Mouse (Mus musculus) thymus, postnatal 0 days (tissue): ENCODE data around the gene Fxr1. TPM values are rescaled to one million over a fixed set of nuclear protein-coding genes. Genes with fewer than 3 reads are reported as not detected.
"Not testable (repeated sequence)": the region's sequence is repeated elsewhere in the genome, so short reads cannot be mapped to it uniquely, and the experiment has no call there.

ENCODE experiments used
- DNase-seq: peaks from one replicate; pipeline ENCODE4 v3.0.0-alpha.2; 2015; ENCODE audit warnings: low spot score
- polyA plus RNA-seq: library from polyadenylated mRNA; unstranded; fragments of >200 nt; fragmentation: Nextera tagmentation; extraction: Ambion mirVana; gene quantifications from 2 replicates; pipeline ENCODE4 v1.2.1, GENCODE M21; 2015

Fxr1 gene
- polyA plus RNA-seq = 49.8 and 50.8 TPM in 2 replicates

DNA sequence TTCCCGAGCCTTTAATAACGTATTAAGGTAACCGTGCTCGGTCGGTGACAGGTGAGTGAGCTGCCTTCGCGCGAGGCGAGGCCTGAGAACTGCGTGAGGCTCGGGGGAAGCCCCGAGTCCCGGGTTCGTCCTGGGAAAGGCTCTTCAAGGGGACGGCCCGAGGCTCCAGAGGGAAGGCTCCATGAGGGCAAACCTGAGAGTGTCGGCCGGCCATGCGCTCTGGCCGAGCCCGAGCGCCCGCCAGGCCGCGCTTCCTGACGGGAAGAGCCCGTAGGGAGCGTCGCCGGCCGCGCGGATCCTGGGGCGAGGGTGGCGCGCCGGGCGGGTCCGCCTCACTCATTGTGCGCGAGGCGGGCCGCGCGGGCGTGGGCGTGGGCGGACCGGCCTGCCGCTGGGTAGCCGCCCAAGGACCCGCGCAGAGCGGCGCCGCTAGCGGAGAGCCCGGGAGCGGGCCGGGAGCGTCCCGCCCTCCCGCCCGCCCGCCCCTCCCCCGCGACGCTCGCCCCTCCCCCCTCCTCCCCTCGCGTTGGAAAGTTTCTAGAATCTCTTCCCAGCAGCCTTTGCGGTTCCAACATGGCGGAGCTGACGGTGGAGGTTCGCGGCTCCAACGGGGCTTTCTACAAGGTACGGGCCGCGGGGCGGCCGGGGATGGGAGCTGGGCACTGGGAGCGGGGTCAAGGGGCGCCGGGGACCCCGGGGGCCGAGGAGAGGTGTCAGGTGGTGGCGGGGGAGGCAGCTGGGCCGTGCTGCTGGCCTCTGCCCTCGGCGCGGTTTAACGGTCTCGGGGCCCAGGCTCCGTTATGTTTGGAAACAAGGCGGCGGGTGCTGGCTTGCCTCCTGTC is at the start of gene Fxr1:
Gene Fxr1, plus strand, starts transcription at position 404 of the 842 bp plus-strand sequence.
- DNase-seq = peak; percentile 86

DNA sequence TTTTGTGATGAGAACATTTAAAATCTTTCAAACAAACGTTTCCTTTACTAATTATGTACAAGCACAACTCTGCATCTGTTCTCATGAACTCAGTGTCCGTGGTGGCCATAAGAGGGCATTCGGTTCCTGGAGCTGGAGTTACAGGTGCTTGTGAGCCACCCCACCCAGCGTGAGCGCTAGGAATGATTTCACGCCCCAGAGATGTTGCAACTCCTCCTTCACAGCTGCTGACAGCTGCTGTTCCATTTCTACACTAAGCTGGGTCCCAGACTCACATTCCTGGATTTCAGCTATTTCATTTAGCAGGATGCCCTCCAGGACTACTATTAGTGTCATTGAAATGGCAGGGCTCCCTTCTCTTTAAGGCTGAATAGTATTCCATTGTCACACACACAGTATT is 40.3 kb upstream of the Fxr1 start:
- no peak for DNase-seq

- no peak for DNase-seq
Measured at GRCm38 (mm10) chr3:33982746-33983145, 37.0 kb upstream of the Fxr1 start.

DNA sequence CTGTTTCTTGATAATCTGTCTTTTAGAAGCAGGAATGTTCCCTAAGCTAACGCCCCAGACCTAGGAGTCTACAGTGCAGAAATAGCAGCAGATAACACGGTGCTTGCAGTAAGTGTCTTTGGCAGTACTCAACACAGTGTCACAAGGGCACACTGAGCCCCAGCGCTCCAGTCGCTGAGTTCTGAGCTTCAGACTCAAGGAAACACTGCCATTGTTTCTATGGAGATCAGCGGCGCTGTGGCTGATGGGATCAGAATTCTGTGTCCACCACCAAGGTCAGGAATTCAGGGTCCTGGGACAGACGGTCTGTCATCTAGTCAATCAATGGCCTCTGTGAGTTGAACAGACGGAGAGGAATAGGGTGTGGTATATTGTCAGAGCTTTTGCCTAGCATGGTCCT is 30.4 kb upstream of the Fxr1 start:
- DNase-seq = no peak

DNA sequence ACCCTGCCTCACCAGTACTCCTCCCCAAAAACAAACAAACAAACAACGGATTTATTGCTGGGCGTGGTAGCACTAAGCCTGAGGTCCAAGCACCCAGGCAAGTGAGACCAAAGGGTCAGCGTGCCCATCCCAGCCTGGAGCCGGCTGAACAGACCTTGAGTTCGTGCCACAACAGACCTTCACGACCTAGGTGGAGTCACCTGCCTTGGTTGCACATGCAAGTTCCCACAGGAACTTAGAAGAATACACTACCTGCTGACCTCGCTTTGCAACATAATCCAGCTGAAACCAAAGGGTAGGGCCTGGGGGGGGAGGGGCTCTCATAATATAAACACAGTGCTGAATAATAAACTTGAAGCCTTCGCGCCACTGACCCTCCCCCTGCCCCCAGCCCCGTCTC is 29.3 kb upstream of the Fxr1 start:
- no peak for DNase-seq

DNA sequence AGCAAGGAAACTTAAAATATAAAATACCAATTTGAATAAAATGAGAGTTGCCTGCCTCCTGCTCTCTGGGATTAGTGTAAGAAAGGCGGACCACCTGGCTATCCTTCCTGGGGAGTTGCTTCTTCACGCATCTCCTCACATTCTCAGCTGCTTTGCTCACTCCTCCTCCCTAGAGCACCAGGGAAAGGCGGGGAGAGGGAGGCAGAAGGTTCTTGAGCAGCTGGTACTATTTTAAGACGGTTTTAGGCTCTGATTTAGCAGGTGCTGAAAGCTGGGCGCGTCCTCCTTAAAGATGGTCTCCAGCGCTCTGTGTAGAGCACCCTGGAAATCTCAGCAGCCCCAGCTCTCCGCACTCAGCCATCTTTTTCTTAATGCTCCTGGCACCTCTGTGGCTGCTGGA is 28.8 kb upstream of the Fxr1 start:
- DNase-seq = no peak

DNA sequence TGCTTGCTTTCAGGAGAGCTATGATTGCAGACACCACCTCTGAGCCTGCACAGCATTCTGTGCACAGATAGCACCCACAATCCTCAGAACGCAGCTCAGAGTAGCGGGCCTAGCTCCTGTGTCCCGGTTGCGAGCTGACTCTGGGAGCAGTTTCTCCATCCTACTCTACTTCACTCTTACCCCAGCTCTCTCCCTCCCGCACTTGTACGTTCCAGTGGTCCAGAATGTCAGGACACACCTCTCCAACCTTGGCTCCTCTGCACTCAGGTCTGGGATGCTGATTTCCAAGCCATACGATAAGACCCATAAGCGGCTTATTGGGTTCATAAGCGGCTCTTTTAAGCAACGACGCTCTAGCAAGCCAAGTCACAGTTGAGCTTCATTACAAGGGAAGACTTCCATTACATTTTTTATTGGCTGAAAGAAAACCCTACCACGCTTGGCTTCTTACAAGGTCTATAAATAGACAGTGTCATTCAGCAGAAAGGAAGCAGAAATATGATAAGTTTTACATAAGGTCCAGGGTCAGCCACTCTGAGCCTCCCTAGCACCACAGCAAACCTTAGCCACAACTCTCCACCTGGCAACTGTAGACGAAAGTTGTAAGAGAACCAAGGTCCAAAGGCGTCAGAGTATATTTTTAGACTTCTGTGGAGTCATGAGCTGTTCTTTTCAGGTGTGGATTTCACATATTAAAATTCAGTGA is 26.2 kb upstream of the Fxr1 start:
- DNase-seq = no peak

DNA sequence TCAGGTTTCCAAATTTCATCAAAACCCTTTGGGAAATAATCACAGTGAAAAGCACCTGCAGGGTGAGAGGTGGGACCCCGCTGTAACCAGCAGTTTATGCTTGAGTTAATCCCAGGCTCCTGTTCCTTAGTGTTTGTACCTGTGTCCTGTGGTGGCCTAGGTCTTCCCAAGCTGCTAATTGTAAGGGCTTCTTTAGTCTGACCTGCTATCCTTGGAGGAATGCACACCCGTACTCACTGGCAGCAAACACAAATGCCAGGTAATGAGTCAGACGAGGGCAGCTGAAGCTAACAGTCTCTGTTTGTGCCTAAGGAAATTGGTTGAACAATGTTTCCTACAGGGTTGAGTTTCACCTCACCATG is 25.6 kb upstream of the Fxr1 start:
- no peak for DNase-seq

- not testable (repeated sequence) for DNase-seq
Measured at GRCm38 (mm10) chr3:34001691-34002090, 18.1 kb upstream of the Fxr1 start.

GRCm38 (mm10) chr3:34003860-34004259 is 15.9 kb upstream of the Fxr1 start:
- DNase-seq = no peak

GRCm38 (mm10) chr3:34006301-34006700 is 13.4 kb upstream of the Fxr1 start:
- DNase-seq = no peak

- DNase-seq = no peak
Measured at GRCm38 (mm10) chr3:34006824-34007223, 12.9 kb upstream of the Fxr1 start.

DNA sequence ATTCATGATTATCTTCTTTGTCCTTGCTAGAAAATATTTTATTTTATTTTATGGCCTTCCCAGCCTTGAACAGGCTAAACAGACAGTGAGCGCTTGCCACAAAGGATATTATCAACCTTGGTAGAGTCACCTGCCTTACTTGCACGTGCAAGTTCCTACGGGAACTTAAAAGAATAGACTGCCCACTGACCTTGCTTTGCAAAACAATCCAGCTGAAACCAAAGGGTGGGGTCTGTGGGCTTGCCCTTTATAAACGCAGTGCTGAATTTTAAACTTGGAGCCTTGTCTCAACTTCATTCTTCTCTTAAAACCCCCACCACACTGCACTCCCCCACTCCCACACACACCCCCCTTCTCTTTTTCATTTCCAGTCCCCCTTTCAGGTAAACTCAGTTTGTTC is 12.1 kb upstream of the Fxr1 start:
- DNase-seq = no peak

GRCm38 (mm10) chr3:34008191-34008590 is 11.6 kb upstream of the Fxr1 start:
- no peak for DNase-seq

DNA sequence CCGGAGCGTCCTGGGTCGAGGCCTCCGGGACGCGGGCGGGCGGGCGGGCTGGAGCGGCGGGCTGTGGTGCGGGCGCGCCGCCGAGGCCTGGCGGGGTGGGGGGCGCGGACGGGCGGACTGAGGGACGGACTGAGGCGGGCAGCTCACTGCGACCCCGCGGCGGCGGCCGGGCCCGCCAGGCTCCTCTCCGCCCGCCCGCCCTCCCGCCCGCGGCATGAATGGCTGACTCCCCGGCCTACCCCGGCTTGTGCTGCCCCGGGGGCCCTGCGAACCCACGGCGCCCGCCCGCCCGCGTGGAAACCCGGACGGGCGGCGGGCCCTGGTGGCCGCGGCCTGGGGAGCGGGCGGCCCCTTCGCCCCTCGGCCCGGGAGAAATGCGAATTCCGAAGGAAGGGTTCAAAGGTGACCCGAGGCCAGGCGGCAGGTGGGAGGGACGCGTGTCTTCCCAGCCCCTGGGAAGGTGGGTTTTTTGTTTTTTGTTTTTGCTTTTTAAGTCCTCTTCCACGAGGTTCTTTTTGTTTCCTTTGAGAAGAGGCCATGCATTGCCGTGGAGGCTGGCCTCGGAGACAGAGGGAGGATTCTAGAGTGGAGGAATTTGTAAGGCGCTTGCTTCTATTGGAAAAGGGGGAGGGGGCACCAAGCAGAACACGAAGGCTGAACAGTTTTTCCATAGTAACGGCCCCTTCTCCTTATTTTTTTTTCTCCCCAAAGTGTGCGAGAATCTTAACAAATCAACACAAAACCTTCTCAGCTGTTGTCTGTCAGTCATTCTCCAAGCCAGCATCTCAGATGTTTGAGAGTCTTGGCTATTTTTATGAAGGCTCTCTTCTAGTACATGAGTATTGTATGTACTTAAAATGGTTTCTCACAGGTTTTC is 877 bp downstream of the Fxr1 start:
- peak; percentile 15 for DNase-seq

GRCm38 (mm10) chr3:34021259-34021828 is 1.6 kb downstream of the Fxr1 start:
- no peak for DNase-seq

GRCm38 (mm10) chr3:34028935-34029334 is 9.2 kb downstream of the Fxr1 start:
- no peak for DNase-seq

GRCm38 (mm10) chr3:34030601-34031000 is 10.9 kb downstream of the Fxr1 start:
- no peak for DNase-seq

- no peak for DNase-seq
Measured at GRCm38 (mm10) chr3:34033720-34034364, 14.1 kb downstream of the Fxr1 start.

DNA sequence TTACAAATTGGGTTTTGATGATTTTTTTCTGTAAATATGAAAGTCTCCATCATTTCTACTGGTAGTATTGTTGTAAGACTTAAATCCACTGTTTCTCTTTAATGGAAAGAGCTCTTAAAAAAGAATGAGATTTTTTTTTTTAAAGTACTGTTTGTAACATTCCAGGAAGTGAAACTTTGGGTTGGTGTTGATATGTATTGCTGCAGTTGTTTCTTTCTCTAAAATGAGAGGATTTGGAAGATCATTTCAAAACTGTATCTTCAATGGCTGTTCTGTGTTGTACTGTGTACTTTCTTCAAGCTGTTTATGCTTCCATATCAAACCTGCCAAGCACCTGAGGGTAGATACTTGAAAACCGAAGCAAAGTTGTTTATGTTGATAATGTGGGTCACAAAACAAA is 15.1 kb downstream of the Fxr1 start:
- DNase-seq = no peak

DNA sequence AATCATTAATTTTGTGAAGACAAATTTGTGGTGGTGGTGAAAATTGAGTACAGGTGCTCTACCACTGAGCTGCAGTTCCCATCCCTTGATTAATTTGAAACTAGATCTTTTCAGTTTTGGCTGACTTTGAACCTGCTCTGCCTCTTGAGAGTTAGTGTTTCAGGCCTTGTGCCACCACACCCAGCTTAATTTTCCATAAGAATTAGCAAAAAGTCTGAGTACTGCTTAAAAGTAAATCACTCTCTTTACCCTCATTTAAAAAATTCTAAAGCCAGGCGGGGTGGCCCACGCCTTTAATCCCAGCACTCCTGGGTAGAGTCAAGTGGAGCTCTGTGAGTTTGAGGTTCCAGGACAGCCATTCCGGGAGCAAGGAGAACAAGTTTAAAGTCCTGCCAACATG is 16.0 kb downstream of the Fxr1 start:
- DNase-seq = no peak
